Mouse (Mus musculus): ENCODE results near the gene Thg1l.

GRCm38 (mm10) chr11:45959598-45959997, 4.3 kb upstream of the Thg1l start:
- TF ChIP-seq CHD2 (IDR thresholded peaks at IDR 0.05; ENCODE audit: low read depth, low read length) (no peak), HCFC1 (IDR thresholded peaks at IDR 0.05; ENCODE audit: borderline replicate concordance, insufficient read depth, low read length) (no peak), ZC3H11A (IDR thresholded peaks at IDR 0.05; ENCODE audit: borderline replicate concordance, low read depth, low read length) (no peak; the same call in 1 of the 2 replicates)
